Mouse (Mus musculus) forebrain, embryonic 11.5 days (tissue): ENCODE measurements around the gene Wnt8b. TPM values are rescaled to one million over a fixed set of nuclear protein-coding genes. Genes with fewer than 3 reads are reported as not detected.

ENCODE experiments used
- ATAC-seq: fragments of 200-750 bp; cut with Nextera tagmentation; replicated peaks from 2 replicates; pipeline ENCODE4 v1.8.0; 2017; ENCODE audit warnings: moderate TSS enrichment; ENCODE audit not compliant: low FRiP score
- DNase-seq: peaks from one replicate; pipeline ENCODE4 v3.0.0-alpha.2; 2017; ENCODE audit warnings: low spot score
- H3K27ac ChIP-seq: fragments of 300-500 bp; sonication (generic); 2 replicates; pipeline ENCODE4 v1.5.1; 2014; ENCODE audit warnings: low read depth, low read length
- H3K27me3 ChIP-seq: fragments of 300-500 bp; sonication (generic); 2 replicates; pipeline ENCODE4 v1.6.1; 2014; ENCODE audit warnings: mild to moderate bottlenecking, low read length, mixed read lengths; ENCODE audit not compliant: control insufficient read depth, insufficient read depth
- H3K36me3 ChIP-seq: fragments of 300-500 bp; sonication (generic); 2 replicates; pipeline ENCODE4 v1.6.1; 2014; ENCODE audit warnings: mild to moderate bottlenecking, low read length, moderate library complexity, mixed read lengths; ENCODE audit not compliant: control insufficient read depth, insufficient read depth
- H3K4me1 ChIP-seq: fragments of 300-500 bp; sonication (generic); replicated peaks from 2 replicates; pipeline ENCODE4 v1.6.1; 2014; ENCODE audit warnings: low read length, mixed read lengths; ENCODE audit not compliant: control insufficient read depth, insufficient read depth
- H3K4me2 ChIP-seq: fragments of 300-500 bp; sonication (generic); 2 replicates; pipeline ENCODE4 v1.6.1; 2014; ENCODE audit warnings: low read depth, mild to moderate bottlenecking, low read length, moderate library complexity, mixed read lengths; ENCODE audit not compliant: severe bottlenecking
- H3K4me3 ChIP-seq: fragments of 300-500 bp; sonication (generic); 2 replicates; pipeline ENCODE4 v1.5.1; 2014; ENCODE audit warnings: low read depth, low read length
- H3K9ac ChIP-seq: fragments of 300-500 bp; sonication (generic); 2 replicates; pipeline ENCODE4 v1.6.1; 2014; ENCODE audit warnings: low read length
- H3K9me3 ChIP-seq: fragments of 300-500 bp; sonication (generic); 2 replicates; pipeline ENCODE4 v1.6.1; 2016; ENCODE audit warnings: low read length, mixed read lengths; ENCODE audit not compliant: control insufficient read depth
- WGBS: fragments of 180-500 bp; shearing (Covaris S2); extraction: QIAGEN DNeasy Blood & Tissue Kit; methylation state at CpG from one replicate; pipeline ENCODE4 v1.1.7; 2014; 5-methylcytosine and 5-hydroxymethylcytosine counted together
- polyA plus RNA-seq: library from polyadenylated mRNA; unstranded; fragments of >200 nt; fragmentation: Nextera tagmentation; extraction: Ambion mirVana; gene quantifications from 2 replicates; pipeline ENCODE4 v1.2.1, GENCODE M21; 2014

Wnt8b gene
- polyA plus RNA-seq, 1 experiment from 2014 or later: 60.2 TPM

DNA sequence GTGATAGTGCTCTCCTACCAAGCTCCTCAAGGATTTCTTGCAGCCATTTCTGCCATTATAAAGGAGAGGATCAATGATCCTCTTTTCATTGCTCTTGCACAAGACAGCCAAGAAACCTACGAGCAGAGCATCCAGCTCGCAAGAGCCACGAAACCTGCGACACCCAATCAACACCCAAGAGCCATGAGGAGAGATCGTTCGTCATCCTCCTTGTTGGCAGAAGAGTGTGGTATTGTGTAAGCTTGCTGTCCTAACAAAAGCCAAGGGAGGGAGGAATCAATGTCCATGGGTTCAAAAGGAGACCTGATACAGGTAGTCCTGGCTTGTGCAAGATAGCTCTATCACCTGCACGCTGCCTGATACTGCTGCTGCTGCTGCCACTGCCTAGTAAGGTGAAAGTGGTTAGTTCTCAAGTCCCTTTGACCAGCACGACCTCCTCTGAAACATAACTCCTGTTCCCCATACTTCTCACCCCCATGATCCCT lies 49.5 kb downstream of the Wnt8b start:
- Histone ChIP-seq H3K27me3 (peaks cover 14% of the 10 kb centered on the region), H3K4me1 (peaks cover 6% of the 10 kb centered on the region; the same call in 1 of the 2 replicates), H3K4me3 (no peak overlapping the region), H3K9me3 (no peaks in the 10 kb centered on the region; the same call in 1 of the 2 replicates), H3K36me3 (no peaks in the 10 kb centered on the region), H3K4me2 (no peak overlapping the region), H3K27ac (no peak overlapping the region), H3K9ac (no peak overlapping the region)
- ATAC-seq: no peak
- WGBS: 94% methylated on average over 8 of the region's 8 CpGs
- peak; percentile 45 for DNase-seq

DNA sequence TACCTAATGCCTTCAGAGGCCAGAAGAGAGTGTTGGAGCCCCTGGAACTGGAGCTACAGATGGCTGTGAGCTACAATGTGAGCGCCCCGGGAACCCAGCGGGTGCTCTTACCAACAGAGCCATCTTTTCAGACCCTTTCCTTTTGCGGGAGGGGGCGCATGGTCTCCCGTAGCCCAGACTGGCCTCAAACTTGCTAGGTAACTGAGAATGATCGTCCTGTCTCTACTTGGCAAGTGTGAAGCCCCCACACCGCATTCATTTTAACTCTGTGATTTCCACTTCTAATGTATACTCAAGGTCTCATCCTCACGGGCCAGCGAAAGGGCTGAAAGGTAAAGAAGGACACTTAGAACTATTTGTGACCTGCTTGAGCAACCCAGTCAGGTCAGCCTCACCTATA lies 51.1 kb downstream of the Wnt8b start:
- no peak overlapping the region for H3K9ac ChIP-seq
- no peaks in the 10 kb centered on the region for H3K36me3 ChIP-seq
- H3K27me3 ChIP-seq: peaks cover 14% of the 10 kb centered on the region
- no peaks in the 10 kb centered on the region; the same call in 1 of the 2 replicates for H3K9me3 ChIP-seq
- 56% methylated on average over 10 of the region's 10 CpGs for WGBS
- no peak overlapping the region for H3K27ac ChIP-seq
- H3K4me1 ChIP-seq: peaks cover 6% of the 10 kb centered on the region; the same call in 1 of the 2 replicates
- DNase-seq (peak; percentile 51), ATAC-seq (no peak)
- H3K4me3 ChIP-seq: no peak overlapping the region
- no peak overlapping the region for H3K4me2 ChIP-seq

DNA sequence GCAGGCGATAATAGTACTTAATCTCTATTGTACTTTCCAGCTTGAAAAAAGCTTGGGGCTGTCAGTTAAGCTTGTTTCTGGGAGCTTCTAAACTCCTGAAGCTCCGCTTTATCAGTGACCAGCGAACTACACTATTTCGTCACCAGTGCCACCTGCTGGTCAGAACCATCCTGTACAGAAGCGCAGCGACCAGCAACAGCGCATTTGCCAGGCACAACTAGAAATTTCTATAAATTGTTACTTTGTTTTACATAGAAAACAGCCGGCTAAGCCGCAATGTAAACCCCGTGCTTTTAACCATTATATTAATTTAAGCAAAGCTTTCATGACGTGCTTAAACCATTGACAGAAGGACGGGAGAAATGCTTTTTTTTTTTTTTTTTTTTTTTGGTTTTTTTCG lies 51.5 kb downstream of the Wnt8b start:
- H3K4me3 ChIP-seq: no peak overlapping the region; the same call in 1 of the 2 replicates
- H3K36me3 ChIP-seq: peaks cover 2% of the 10 kb centered on the region
- 3% methylated on average over 13 of the region's 13 CpGs for WGBS
- H3K27me3 ChIP-seq: peaks cover 14% of the 10 kb centered on the region
- no peak overlapping the region for H3K9ac ChIP-seq
- DNase-seq (peak; percentile 89), ATAC-seq (no peak)
- no peaks in the 10 kb centered on the region; the same call in 1 of the 2 replicates for H3K9me3 ChIP-seq
- peak overlapping the region; percentile 74; the same call in 1 of the 2 replicates for H3K4me2 ChIP-seq
- H3K27ac ChIP-seq: no peak overlapping the region
- peaks cover 6% of the 10 kb centered on the region; the same call in 1 of the 2 replicates for H3K4me1 ChIP-seq

DNA sequence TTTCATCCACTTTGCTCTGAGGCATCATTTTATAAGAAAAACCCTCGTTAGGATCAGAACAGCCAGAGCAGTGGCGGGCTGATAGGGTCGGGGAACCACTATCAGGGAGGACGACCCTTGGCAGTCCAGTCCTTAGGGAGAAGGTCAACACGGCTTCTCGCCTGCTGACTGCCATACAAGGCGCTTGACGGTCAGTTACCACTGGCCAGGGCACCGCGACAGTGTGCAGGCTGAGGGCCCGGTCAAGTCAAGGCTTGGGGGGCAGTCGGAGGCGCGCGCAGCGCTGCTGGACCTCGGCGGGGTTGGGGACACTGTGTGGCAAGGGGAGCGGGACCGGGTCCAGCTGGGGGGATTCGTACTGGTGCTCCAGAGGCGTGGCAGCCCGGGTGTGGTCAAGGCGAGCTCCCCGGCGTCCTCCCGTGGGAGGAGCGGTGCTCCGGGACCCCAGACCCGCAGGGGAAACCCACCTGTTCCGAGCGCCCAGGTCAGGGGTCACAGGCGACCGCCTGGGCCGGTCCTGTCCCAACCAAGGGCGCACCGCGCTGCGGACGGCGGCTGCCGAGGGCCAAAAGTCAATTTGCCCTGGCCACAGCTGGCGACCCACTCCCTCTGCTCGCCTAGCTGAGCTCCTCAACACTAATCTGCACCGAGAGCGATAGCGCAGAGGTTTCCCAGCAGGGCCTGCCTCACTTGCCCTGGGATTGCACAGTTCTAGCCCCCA lies 52.2 kb downstream of the Wnt8b start, which contains the start of gene Sec31b:
Gene Sec31b (minus strand): TSS at position 544 of the 721 bp plus-strand sequence.
- Histone ChIP-seq H3K9me3 (no peaks in the 10 kb centered on the region; the same call in 1 of the 2 replicates), H3K4me1 (peaks cover 6% of the 10 kb centered on the region; the same call in 1 of the 2 replicates), H3K4me2 (peak within 1 kb of the TSS; percentile 74), H3K36me3 (peaks cover 8% of the 10 kb centered on the region), H3K27ac (no peak within 1 kb of the TSS), H3K4me3 (peak within 1 kb of the TSS; percentile 40), H3K9ac (peak within 1 kb of the TSS; percentile 51), H3K27me3 (peaks cover 14% of the 10 kb centered on the region)
- ATAC-seq: 0 out of 2 replicates have a peak, but pooled peaks have one; percentile 27
- DNase-seq: peak; percentile 69
- under 1% methylated on average over 44 of the region's 47 CpGs for WGBS

DNA sequence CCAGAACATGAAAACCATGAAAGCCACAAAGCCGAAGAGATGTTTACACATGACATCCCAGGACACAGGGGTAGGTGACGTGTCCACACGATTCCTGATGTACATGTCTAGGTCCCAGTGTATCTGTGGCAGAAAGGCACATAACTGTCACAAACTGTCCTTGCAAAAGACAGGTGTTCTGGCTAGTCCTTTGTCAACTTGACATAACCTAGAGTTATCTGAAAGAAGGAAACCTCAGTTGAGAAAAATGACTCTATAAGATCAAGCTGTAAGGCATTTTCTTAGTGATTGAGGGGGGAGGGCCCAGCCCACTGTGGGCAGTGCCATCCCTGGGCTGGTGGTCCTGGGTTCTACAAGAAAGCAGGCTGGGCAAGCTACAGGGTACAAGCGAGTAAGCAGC lies 59.5 kb downstream of the Wnt8b start, which contains the start of gene Gm20538:
Gene Gm20538 (minus strand): TSS at position 101 of the 400 bp plus-strand sequence.
- H3K27me3 ChIP-seq: no peaks in the 10 kb centered on the region
- WGBS: 99% methylated on average over 4 of the region's 4 CpGs
- H3K4me3 ChIP-seq: no peak within 1 kb of the TSS
- peaks cover 8% of the 10 kb centered on the region for H3K36me3 ChIP-seq
- no peaks in the 10 kb centered on the region for H3K9me3 ChIP-seq
- no peak within 1 kb of the TSS for H3K4me2 ChIP-seq
- ATAC-seq (no peak), DNase-seq (no peak)
- no peak within 1 kb of the TSS for H3K9ac ChIP-seq
- no peaks in the 10 kb centered on the region for H3K4me1 ChIP-seq
- H3K27ac ChIP-seq: no peak within 1 kb of the TSS

DNA sequence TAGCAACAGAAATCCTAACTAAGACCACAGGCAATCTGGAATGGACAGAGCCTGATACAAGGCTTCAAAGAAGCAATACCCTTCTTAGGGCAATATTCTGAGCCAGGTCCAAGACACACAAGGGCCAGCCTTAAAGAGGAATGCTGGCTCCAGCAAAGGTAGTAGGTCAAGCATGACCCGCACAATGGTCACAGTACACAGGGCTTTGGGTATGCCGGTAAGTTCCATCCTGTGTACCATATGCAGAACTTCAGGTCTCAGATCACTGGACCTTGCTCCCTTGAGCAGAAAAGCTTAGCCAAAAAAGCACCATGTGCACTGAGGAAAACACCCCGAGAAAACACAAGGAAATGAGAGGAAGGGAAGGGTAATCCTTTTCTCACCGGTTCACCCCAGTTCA lies 60.0 kb downstream of the Wnt8b start:
- DNase-seq (no peak), ATAC-seq (no peak)
- Histone ChIP-seq H3K4me3 (no peak overlapping the region), H3K9ac (no peak overlapping the region), H3K9me3 (no peaks in the 10 kb centered on the region), H3K36me3 (peaks cover 8% of the 10 kb centered on the region), H3K4me2 (no peak overlapping the region), H3K27ac (no peak overlapping the region), H3K27me3 (no peaks in the 10 kb centered on the region), H3K4me1 (no peaks in the 10 kb centered on the region)
- WGBS: 94% methylated on average over 4 of the region's 4 CpGs

DNA sequence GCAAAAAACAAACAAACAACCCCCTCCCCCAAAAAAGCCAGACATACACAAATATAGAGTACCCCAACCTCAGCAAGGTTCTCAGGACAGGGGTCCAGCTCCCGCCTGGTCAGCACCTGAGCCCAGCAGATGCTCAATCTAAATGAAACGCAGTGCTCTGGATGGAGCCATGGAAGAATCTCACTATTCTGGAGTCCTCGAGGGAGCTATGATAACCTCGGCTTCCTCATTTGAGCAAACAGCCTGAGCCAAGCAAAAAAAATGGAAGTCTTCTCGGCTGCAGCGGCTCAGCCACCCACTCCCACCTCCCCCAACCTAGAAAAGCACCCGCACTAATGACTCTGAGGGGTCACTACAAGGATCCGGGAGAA lies 61.2 kb downstream of the Wnt8b start:
- 6% methylated on average over 8 of the region's 8 CpGs for WGBS
- H3K27ac ChIP-seq: no peak overlapping the region
- H3K9me3 ChIP-seq: no peaks in the 10 kb centered on the region
- DNase-seq (no peak), ATAC-seq (no peak)
- H3K4me2 ChIP-seq: peak overlapping the region; percentile 91
- peak overlapping the region; percentile 92 for H3K9ac ChIP-seq
- H3K36me3 ChIP-seq: peaks cover 8% of the 10 kb centered on the region
- H3K27me3 ChIP-seq: no peaks in the 10 kb centered on the region
- no peaks in the 10 kb centered on the region for H3K4me1 ChIP-seq
- H3K4me3 ChIP-seq: peak overlapping the region; percentile 93

DNA sequence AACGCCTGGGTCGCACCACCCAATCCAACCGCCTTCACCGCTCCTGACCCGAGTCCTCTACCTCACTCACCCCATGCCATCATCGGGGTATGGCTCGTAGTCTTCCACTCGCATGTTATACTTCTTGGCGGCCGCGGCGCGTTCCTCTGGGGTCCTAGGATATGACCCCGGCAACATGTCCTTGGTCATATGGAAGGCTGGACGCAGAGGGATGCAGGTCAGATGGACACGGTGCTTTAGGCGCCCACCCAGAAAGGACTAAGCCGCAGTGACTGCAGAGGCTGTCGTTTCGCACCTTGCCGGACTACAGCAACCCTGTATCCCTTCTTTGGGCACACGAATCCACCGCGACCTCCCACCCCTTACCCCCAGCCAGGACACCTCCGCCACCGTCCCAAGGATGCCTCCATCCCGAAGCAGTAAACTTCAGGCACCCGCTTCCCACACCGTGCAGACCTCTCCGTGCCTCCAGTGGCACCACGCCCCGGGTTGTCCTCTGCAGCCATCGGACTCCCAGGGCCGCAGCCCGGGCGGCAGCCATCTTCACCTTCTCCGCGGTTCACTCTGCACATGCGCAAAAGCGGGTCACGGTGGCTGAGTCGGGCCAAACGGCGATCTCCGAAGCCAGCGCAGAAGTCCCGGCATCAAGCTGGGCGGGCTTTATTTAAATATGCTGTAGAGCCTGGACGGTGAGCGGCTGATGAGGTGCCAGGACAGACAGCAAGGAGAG lies 61.8 kb downstream of the Wnt8b start, which contains the start of gene Ndufb8:
Gene Ndufb8 (minus strand): TSS at position 580 of the 730 bp plus-strand sequence.
- under 1% methylated on average over 50 of the region's 50 CpGs for whole genome bisulfite sequencing
- DNase-seq: peak; percentile 96
- Histone ChIP-seq H3K9me3 (no peaks in the 10 kb centered on the region), H3K27ac (no peak within 1 kb of the TSS), H3K27me3 (no peaks in the 10 kb centered on the region), H3K4me2 (peak within 1 kb of the TSS; percentile 91), H3K4me1 (no peaks in the 10 kb centered on the region), H3K9ac (peak within 1 kb of the TSS; percentile 92), H3K4me3 (peak within 1 kb of the TSS; percentile 93), H3K36me3 (peaks cover 4% of the 10 kb centered on the region)
- ATAC-seq: peak; percentile 84
